In genomic region chr8:70904532-70904931, GRCm38 (mm10) we compare ENCODE assay signal across 9 mouse cellular contexts. TPM values are rescaled to one million over a fixed set of nuclear protein-coding genes. Genes with fewer than 3 reads are reported as not detected.
A peak's percentile ranks its signal among the peaks of the same experiment; 100 is the strongest.
DNase-seq lines count a peak whose midpoint lies in the region; ATAC-seq and TF ChIP-seq lines count a peak whose summit lies in the region.
"Had no signal": no experiment of that assay in that cellular context is flagged by ENCODE, and none has a peak within 500 bp of the region (broad histone marks: within the 10 kb centered on the region; RNA-seq: fewer than 3 reads in every experiment).

No protein-coding gene starts in this region.

- TF ChIP-seq POLR2A in embryonic fibroblast, embryonic 13.5 days (IDR thresholded peaks at IDR 0.05; ENCODE audit: low read depth, low read length) = no peak

- peaks cover 6% of the 10 kb centered on the region; the same call in 1 of the 2 replicates for H3K36me3 ChIP-seq in liver, embryonic 12.5 days
- H3K36me3 ChIP-seq: hindbrain, embryonic 15.5 days had no signal

- WGBS in liver, embryonic 12.5 days (ENCODE audit: insufficient replicate concordance) = 18% methylated on average over 4 of the region's 4 CpGs

- no peak for ATAC-seq in liver, embryonic 12.5 days
- peak; percentile 76 for ATAC-seq in monocyte, adult 5-6 weeks (replicated peaks; ENCODE audit: insufficient number of reproducible peaks, low FRiP score, low TSS enrichment, poor library complexity, severe bottlenecking)

- DNase-seq in kidney, adult 18-20 months = peak; percentile 32
- DNase-seq in kidney, postnatal 10 days = no peak
- DNase-seq in spleen, postnatal 10 days (ENCODE audit: low spot score in 2 of 2) = no peak
- DNase-seq in thymus, postnatal 10 days (ENCODE audit: low spot score in 2 of 2) = no peak
- DNase-seq: cerebellum, adult 8-10 months had no signal

- peak overlapping the region; percentile 76 for H3K27ac ChIP-seq in embryonic fibroblast, embryonic 13.5 days (ENCODE audit: insufficient read depth, low read length)
- H3K27ac ChIP-seq in liver, embryonic 12.5 days = peak overlapping the region; percentile 91

- peaks cover 9% of the 10 kb centered on the region for H3K4me1 ChIP-seq in embryonic fibroblast, embryonic 13.5 days (ENCODE audit: control insufficient read depth, insufficient read depth, low read length)
- peaks cover 41% of the 10 kb centered on the region for H3K4me1 ChIP-seq in liver, embryonic 12.5 days

- no peak for TF ChIP-seq CTCF in embryonic fibroblast, embryonic 13.5 days (IDR thresholded peaks at IDR 0.05; ENCODE audit: borderline replicate concordance, insufficient read depth, low read length)

- H3K4me3 ChIP-seq in embryonic fibroblast, embryonic 13.5 days (ENCODE audit: insufficient read depth, low read length) = no peak overlapping the region
- no peak overlapping the region for H3K4me3 ChIP-seq in liver, embryonic 12.5 days

- no peaks in the 10 kb centered on the region for H3K9me3 ChIP-seq in liver, embryonic 12.5 days (replicated peaks)
- H3K9me3 ChIP-seq: hindbrain, embryonic 15.5 days had no signal

- peaks cover 6% of the 10 kb centered on the region; the same call in 1 of the 2 replicates for H3K27me3 ChIP-seq in liver, embryonic 12.5 days (replicated peaks)

- no peak overlapping the region for H3K9ac ChIP-seq in liver, embryonic 12.5 days

- no peak overlapping the region for H3K4me2 ChIP-seq in liver, embryonic 12.5 days

RNA-seq across cellular contexts. Expression of gene Map1s, which starts 1.2 kb away (rescaled TPM):
- 24.2 and 27.8 TPM in 2 replicates for polyA plus RNA-seq in embryonic fibroblast, embryonic 13.5 days (2011; ENCODE audit: insufficient read length, low read depth, missing spikeins)
- polyA plus RNA-seq in liver, embryonic 12.5 days (2016; fragmentation: Nextera tagmentation; extraction: Ambion mirVana) = 28.4 and 30.9 TPM in 2 replicates
- 13.9 to 21.9 TPM (median 17.2 TPM) in 3 replicates for total RNA-seq in monocyte, adult 5-6 weeks (2017)

RNA-seq across cellular contexts. Expression of gene Rpl18a, which starts 7.3 kb away (rescaled TPM):
- 1,792 and 1,906 TPM in 2 replicates for polyA plus RNA-seq in embryonic fibroblast, embryonic 13.5 days (2011; ENCODE audit: insufficient read length, low read depth, missing spikeins)
- polyA plus RNA-seq in liver, embryonic 12.5 days (2016; fragmentation: Nextera tagmentation; extraction: Ambion mirVana) = 3,066 and 3,170 TPM in 2 replicates
- 1,371 to 1,607 TPM (median 1,447 TPM) in 3 replicates for total RNA-seq in monocyte, adult 5-6 weeks (2017)

RNA-seq across cellular contexts. Expression of gene Slc5a5, which starts 12.0 kb away (rescaled TPM):
- 0.28 and 0.30 TPM in 2 replicates for polyA plus RNA-seq in embryonic fibroblast, embryonic 13.5 days (2011; ENCODE audit: insufficient read length, low read depth, missing spikeins)
- 0.08 and 0.11 TPM in 2 replicates for polyA plus RNA-seq in liver, embryonic 12.5 days (2016; fragmentation: Nextera tagmentation; extraction: Ambion mirVana)
- not detected in 3 replicates for total RNA-seq in monocyte, adult 5-6 weeks (2017)

RNA-seq across cellular contexts. Expression of gene Ccdc124, which starts 30.8 kb away (rescaled TPM):
- 31.1 and 32.3 TPM in 2 replicates for polyA plus RNA-seq in embryonic fibroblast, embryonic 13.5 days (2011; ENCODE audit: insufficient read length, low read depth, missing spikeins)
- 78.8 and 81.1 TPM in 2 replicates for polyA plus RNA-seq in liver, embryonic 12.5 days (2016; fragmentation: Nextera tagmentation; extraction: Ambion mirVana)
- total RNA-seq in monocyte, adult 5-6 weeks (2017) = 32.1 to 34.0 TPM (median 32.6 TPM) in 3 replicates

RNA-seq across cellular contexts. Expression of gene Kcnn1, which starts 41.5 kb away (rescaled TPM):
- polyA plus RNA-seq in embryonic fibroblast, embryonic 13.5 days (2011; ENCODE audit: insufficient read length, low read depth, missing spikeins) = 1.7 and 2.7 TPM in 2 replicates
- polyA plus RNA-seq in liver, embryonic 12.5 days (2016; fragmentation: Nextera tagmentation; extraction: Ambion mirVana) = 0.55 and 0.72 TPM in 2 replicates
- total RNA-seq in monocyte, adult 5-6 weeks (2017) = not detected in 3 replicates
